ENCODE assay signal across 12 mouse cellular contexts in genomic region chr15:9074139-9074538, GRCm38 (mm10). TPM values are rescaled to one million over a fixed set of nuclear protein-coding genes. Genes with fewer than 3 reads are reported as not detected.
DNase-seq lines count a peak whose midpoint lies in the region; ATAC-seq and TF ChIP-seq lines count a peak whose summit lies in the region.
"Had no signal": no experiment of that assay in that cellular context is flagged by ENCODE, and none has a peak within 500 bp of the region (broad histone marks: within the 10 kb centered on the region; RNA-seq: fewer than 3 reads in every experiment).

No protein-coding gene starts in this region.

- 26% methylated on average over 2 of the region's 2 CpGs for WGBS in heart, embryonic 15.5 days
- WGBS in lung, postnatal 0 days = 10% methylated on average over 2 of the region's 2 CpGs
- 26% methylated on average over 2 of the region's 2 CpGs for WGBS in embryonic facial prominence, embryonic 12.5 days
- 5% methylated on average over 2 of the region's 2 CpGs for WGBS in liver, embryonic 14.5 days (ENCODE audit: insufficient replicate concordance)

- no peaks in the 10 kb centered on the region for H3K27me3 ChIP-seq in heart, embryonic 15.5 days
- no peaks in the 10 kb centered on the region for H3K27me3 ChIP-seq in lung, postnatal 0 days (replicated peaks; ENCODE audit: insufficient read depth, low read length)
- H3K27me3 ChIP-seq in embryonic facial prominence, embryonic 12.5 days = no peaks in the 10 kb centered on the region
- H3K27me3 ChIP-seq in liver, embryonic 14.5 days (ENCODE audit: control insufficient read depth, insufficient read depth, low read length) = no peaks in the 10 kb centered on the region
- H3K27me3 ChIP-seq: forebrain, embryonic 13.5 days; hindbrain, embryonic 15.5 days had no signal

- peak overlapping the region; percentile 97 for H3K27ac ChIP-seq in heart, embryonic 15.5 days
- peak overlapping the region; percentile 15; the same call in 1 of the 2 replicates for H3K27ac ChIP-seq in lung, postnatal 0 days (ENCODE audit: low read length)
- H3K27ac ChIP-seq in embryonic facial prominence, embryonic 12.5 days = no peak overlapping the region
- peak overlapping the region; percentile 96 for H3K27ac ChIP-seq in liver, embryonic 14.5 days
- H3K27ac ChIP-seq: forebrain, embryonic 13.5 days; hindbrain, embryonic 15.5 days had no signal

- peaks cover 61% of the 10 kb centered on the region for H3K4me1 ChIP-seq in heart, embryonic 15.5 days (replicated peaks)
- peaks cover 30% of the 10 kb centered on the region for H3K4me1 ChIP-seq in lung, postnatal 0 days (ENCODE audit: insufficient read depth, low read depth, low read length)
- H3K4me1 ChIP-seq in embryonic facial prominence, embryonic 12.5 days = peaks cover 36% of the 10 kb centered on the region
- peaks cover 47 to 55% of the 10 kb centered on the region in 2 experiments for H3K4me1 ChIP-seq in liver, embryonic 14.5 days (replicated peaks; ENCODE audit: control insufficient read depth in 2 of 2, insufficient read depth in 2 of 2, low read length in 1 of 2)

- H3K4me3 ChIP-seq in heart, embryonic 15.5 days = peak overlapping the region; percentile 99; the same call in 1 of the 2 replicates
- no peak overlapping the region for H3K4me3 ChIP-seq in lung, postnatal 0 days (ENCODE audit: low read depth, low read length)
- no peak overlapping the region for H3K4me3 ChIP-seq in embryonic facial prominence, embryonic 12.5 days
- peak overlapping the region; percentile 81 to 90 for H3K4me3 ChIP-seq in liver, embryonic 14.5 days (ENCODE audit: insufficient read depth in 1 of 2, low read depth in 2 of 2, low read length in 2 of 2)
- H3K4me3 ChIP-seq: forebrain, embryonic 13.5 days; hindbrain, embryonic 15.5 days had no signal

- TF ChIP-seq EP300 in lung, postnatal 0 days (IDR thresholded peaks at IDR 0.05) = no peak
- no peak for TF ChIP-seq EP300 in liver, embryonic 14.5 days (IDR thresholded peaks at IDR 0.05; ENCODE audit: low read depth)

- H3K9me3 ChIP-seq in heart, embryonic 15.5 days (replicated peaks) = no peaks in the 10 kb centered on the region
- no peaks in the 10 kb centered on the region for H3K9me3 ChIP-seq in lung, postnatal 0 days (ENCODE audit: low read length)
- no peaks in the 10 kb centered on the region for H3K9me3 ChIP-seq in embryonic facial prominence, embryonic 12.5 days
- no peaks in the 10 kb centered on the region for H3K9me3 ChIP-seq in liver, embryonic 14.5 days (ENCODE audit: control insufficient read depth, low read length)
- H3K9me3 ChIP-seq: forebrain, embryonic 13.5 days; hindbrain, embryonic 15.5 days had no signal

- TF ChIP-seq CTCF in lung, postnatal 0 days (IDR thresholded peaks at IDR 0.05) = no peak
- TF ChIP-seq CTCF in liver, embryonic 14.5 days (IDR thresholded peaks at IDR 0.05; ENCODE audit: low read depth) = no peak

- no peak overlapping the region for H3K9ac ChIP-seq in heart, embryonic 15.5 days
- no peak overlapping the region for H3K9ac ChIP-seq in lung, postnatal 0 days (replicated peaks; ENCODE audit: low read depth)
- H3K9ac ChIP-seq in embryonic facial prominence, embryonic 12.5 days = no peak overlapping the region
- H3K9ac ChIP-seq in liver, embryonic 14.5 days (replicated peaks) = peak overlapping the region; percentile 96
- H3K9ac ChIP-seq: forebrain, embryonic 13.5 days; hindbrain, embryonic 15.5 days had no signal

- intact Hi-C loops in heart, postnatal 14 days (cut with DNase I) = no loop called here

- ATAC-seq in heart, embryonic 15.5 days (replicated peaks; ENCODE audit: insufficient number of reproducible peaks, insufficient read depth, low FRiP score, low read depth) = no peak
- no peak for ATAC-seq in lung, postnatal 0 days
- no peak for ATAC-seq in embryonic facial prominence, embryonic 12.5 days (ENCODE audit: insufficient number of reproducible peaks, insufficient read depth, low FRiP score, low TSS enrichment)
- no peak for ATAC-seq in liver, embryonic 14.5 days (ENCODE audit: insufficient read depth)
- ATAC-seq: forebrain, embryonic 13.5 days had no signal

- H3K4me2 ChIP-seq in heart, embryonic 15.5 days = peak overlapping the region; percentile 67
- H3K4me2 ChIP-seq in lung, postnatal 0 days (replicated peaks; ENCODE audit: low read depth, low read length) = no peak overlapping the region; the same call in 1 of the 2 replicates
- H3K4me2 ChIP-seq in embryonic facial prominence, embryonic 12.5 days (replicated peaks) = peak overlapping the region; percentile 73; the same call in 1 of the 2 replicates
- peak overlapping the region; percentile 95 for H3K4me2 ChIP-seq in liver, embryonic 14.5 days (ENCODE audit: low read depth)

- no peaks in the 10 kb centered on the region for H3K36me3 ChIP-seq in heart, embryonic 15.5 days
- H3K36me3 ChIP-seq in lung, postnatal 0 days (ENCODE audit: insufficient read depth, low read length) = no peaks in the 10 kb centered on the region
- 0 out of 2 replicates have a peak, but pooled peaks cover 3% of the 10 kb centered on the region for H3K36me3 ChIP-seq in embryonic facial prominence, embryonic 12.5 days
- H3K36me3 ChIP-seq in liver, embryonic 14.5 days (replicated peaks; ENCODE audit: control insufficient read depth, insufficient read depth, low read depth) = peaks cover 22% of the 10 kb centered on the region
- H3K36me3 ChIP-seq: hindbrain, embryonic 15.5 days had no signal

- no peak for DNase-seq in heart, postnatal 14 days
- DNase-seq in lung, postnatal 0 days (ENCODE audit: low spot score) = no peak
- no peak for DNase-seq in lung, postnatal 25 days (ENCODE audit: low spot score)
- DNase-seq in liver, embryonic 14.5 days (ENCODE audit: low read depth in 3 of 3, low spot score in 3 of 3) = no peak
- DNase-seq in right cerebral cortex, postnatal 14 days = no peak
- DNase-seq in left cerebral cortex, adult 11 months (ENCODE audit: low spot score) = no peak
- DNase-seq: cerebellum, adult 2 months; thymus, adult 18-20 months had no signal

RNA-seq across cellular contexts. Expression of gene Nadk2, which starts 3.1 kb away (rescaled TPM):
- polyA plus RNA-seq in heart, embryonic 15.5 days (2015; fragmentation: Nextera tagmentation; extraction: Ambion mirVana) = 43.7 TPM in 2 replicates
- 10 to 100 TPM; 43.1 to 44.1 TPM for total RNA-seq in heart, postnatal 14 days (2021)
- polyA plus RNA-seq in lung, postnatal 0 days (2015; fragmentation: Nextera tagmentation; extraction: Ambion mirVana) = 20.0 and 21.9 TPM in 2 replicates
- 36.5 and 41.4 TPM in 2 replicates for polyA plus RNA-seq in embryonic facial prominence, embryonic 12.5 days (2016; fragmentation: Nextera tagmentation; extraction: Ambion mirVana)
- 53.8 and 96.0 TPM in 2 replicates for polyA plus RNA-seq in liver, embryonic 14.5 days (2012; rRNA removed)
- 113 and 125 TPM in 2 replicates for polyA plus RNA-seq in liver, embryonic 14.5 days (2014; fragmentation: Nextera tagmentation; extraction: Ambion mirVana)

Comparison
In these comparisons a context has a peak if more than half of its experiments do, and no peak if none do; other contexts are left out.
1. H3K4me3 ChIP-seq: peak in heart, embryonic 15.5 days (single experiment) and liver, embryonic 14.5 days (2 of 2); none in lung, postnatal 0 days (single experiment) and embryonic facial prominence, embryonic 12.5 days (single experiment).